Mouse (Mus musculus): ENCODE measurements at regions not wholly inside any gene's neighbourhood (a gene's known extent, or its start where the extent isn't known, plus 50 kb on each side); places are given as distances from the start of the nearest gene placed in this dataset.
"Not testable (repeated sequence)": the region's sequence is repeated elsewhere in the genome, so short reads cannot be mapped to it uniquely, and the experiment has no call there.

- intact Hi-C loops (cut with DNase I; ENCODE audit: low total_unique reads), result no loop called here
- DNase-seq, result no peak
Observed at GRCm38 (mm10) chr9:32938857-32939256, 302.8 kb downstream of the Ets1 start.

- DNase-seq, result no peak
- intact Hi-C loops (cut with DNase I; ENCODE audit: low total_unique reads), result loop anchor here (2.0 to 10.0 kb wide), 2 partner anchors 135 to 349 kb away; no protein-coding TSS in a partner anchor
Observed at GRCm38 (mm10) chr9:32939626-32940025, 303.6 kb downstream of the Ets1 start.

- peak; percentile 71 for DNase-seq
- intact Hi-C loops (cut with DNase I; ENCODE audit: low total_unique reads), result loop anchor here (2.0 to 10.0 kb wide), 2 partner anchors 135 to 349 kb away; no protein-coding TSS in a partner anchor
Observed at GRCm38 (mm10) chr9:32940111-32940813, 304.2 kb downstream of the Ets1 start.

- no peak for DNase-seq
- intact Hi-C loops (cut with DNase I; ENCODE audit: low total_unique reads), result loop anchor here (2.0 to 10.0 kb wide), 2 partner anchors 134 to 350 kb away; no protein-coding TSS in a partner anchor
Observed at GRCm38 (mm10) chr9:32940919-32941767, 305.1 kb downstream of the Ets1 start.

- intact Hi-C loops (cut with DNase I; ENCODE audit: low total_unique reads), result loop anchor here (2.0 to 10.0 kb wide), 2 partner anchors 133 to 351 kb away; no protein-coding TSS in a partner anchor
Observed at GRCm38 (mm10) chr9:32941768-32942030, 305.7 kb downstream of the Ets1 start.

GRCm38 (mm10) chr9:32947221-32947620 lies 311.2 kb downstream of the Ets1 start:
- intact Hi-C loops (cut with DNase I; ENCODE audit: low total_unique reads), result loop anchor here (10.0 kb wide), 1 partner anchor 128 kb away; no protein-coding TSS in a partner anchor
- DNase-seq, result no peak

More at GRCm38 (mm10) chr9:32941768-32942030, 305.7 kb downstream of the Ets1 start:
- no peak for DNase-seq

GRCm38 (mm10) chr9:32949036-32949435 lies 313.0 kb downstream of the Ets1 start:
- no peak for DNase-seq
- intact Hi-C loops (cut with DNase I; ENCODE audit: low total_unique reads), result loop anchor here (10.0 kb wide), 1 partner anchor 126 kb away; no protein-coding TSS in a partner anchor

- intact Hi-C loops (cut with DNase I; ENCODE audit: low total_unique reads), result no loop called here
- DNase-seq, result no peak
Observed at GRCm38 (mm10) chr9:32958716-32959115, 322.7 kb downstream of the Ets1 start.

GRCm38 (mm10) chr9:32959468-32959867 lies 323.4 kb downstream of the Ets1 start:
- intact Hi-C loops (cut with DNase I; ENCODE audit: low total_unique reads), result not testable (repeated sequence)

GRCm38 (mm10) chr9:32962679-32963205 lies 326.7 kb downstream of the Ets1 start:
- DNase-seq, result no peak
- intact Hi-C loops (cut with DNase I; ENCODE audit: low total_unique reads), result no loop called here

More at GRCm38 (mm10) chr9:32959468-32959867, 323.4 kb downstream of the Ets1 start:
- not testable (repeated sequence) for DNase-seq

- no peak for DNase-seq
- intact Hi-C loops (cut with DNase I; ENCODE audit: low total_unique reads), result no loop called here
Observed at GRCm38 (mm10) chr9:32968446-32968845, 332.4 kb downstream of the Ets1 start.

- intact Hi-C loops (cut with DNase I; ENCODE audit: low total_unique reads), result no loop called here
- DNase-seq, result peak; percentile 10
Observed at GRCm38 (mm10) chr9:32971421-32971820, 335.4 kb downstream of the Ets1 start.

GRCm38 (mm10) chr9:32971926-32972325 lies 335.9 kb downstream of the Ets1 start:
- intact Hi-C loops (cut with DNase I; ENCODE audit: low total_unique reads), result no loop called here
- peak; percentile 20 for DNase-seq

- intact Hi-C loops (cut with DNase I; ENCODE audit: low total_unique reads), result no loop called here
- no peak for DNase-seq
Observed at GRCm38 (mm10) chr9:32972431-32973052, 336.5 kb downstream of the Ets1 start.

GRCm38 (mm10) chr9:32977732-32978131 lies 341.7 kb downstream of the Ets1 start:
- no peak for DNase-seq
- intact Hi-C loops (cut with DNase I; ENCODE audit: low total_unique reads), result no loop called here

GRCm38 (mm10) chr9:32980846-32981245 lies 344.8 kb downstream of the Ets1 start:
- DNase-seq, result no peak
- intact Hi-C loops (cut with DNase I; ENCODE audit: low total_unique reads), result no loop called here

- DNase-seq, result no peak
- intact Hi-C loops (cut with DNase I; ENCODE audit: low total_unique reads), result no loop called here
Observed at GRCm38 (mm10) chr9:32983182-32983581, 347.2 kb downstream of the Ets1 start.

- peak; percentile 14 for DNase-seq
- intact Hi-C loops (cut with DNase I; ENCODE audit: low total_unique reads), result no loop called here
Observed at GRCm38 (mm10) chr9:32986836-32987673, 351.0 kb downstream of the Ets1 start.

GRCm38 (mm10) chr9:32989006-32989405 lies 353.0 kb downstream of the Ets1 start:
- intact Hi-C loops (cut with DNase I; ENCODE audit: low total_unique reads), result no loop called here

More at GRCm38 (mm10) chr9:32989006-32989405, 353.0 kb downstream of the Ets1 start:
- no peak for DNase-seq

All from gastrocnemius, postnatal 14 days (tissue).